Mouse (Mus musculus): ENCODE results near the gene Irak2.

The Irak2 gene

GRCm38 (mm10) chr6:113638302-113639040 lies at the start of gene Irak2:
Gene Irak2 (plus strand): TSS chr6:113638467.
- DNase-seq = peak; percentile 95

DNA sequence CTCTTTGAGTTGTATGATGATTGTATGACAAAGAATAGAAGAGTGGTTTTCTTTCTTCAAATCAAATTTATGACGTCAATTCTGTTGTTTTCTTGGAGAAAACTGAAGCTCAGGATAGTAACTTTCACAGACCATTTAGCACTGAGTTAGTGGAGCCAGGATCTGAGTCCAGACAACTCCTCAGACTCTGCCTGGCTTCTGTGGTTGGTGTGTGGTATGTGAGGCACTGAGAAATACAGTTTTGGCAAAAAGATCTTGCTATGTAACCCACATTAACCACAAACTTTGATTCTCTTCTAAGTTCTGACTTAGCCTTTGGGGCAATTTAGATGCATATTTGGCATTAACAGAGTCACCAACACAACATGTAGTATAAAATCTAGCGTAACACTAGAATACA lies 45.6 kb upstream of the Irak2 start:
- no peak for DNase-seq

DNA sequence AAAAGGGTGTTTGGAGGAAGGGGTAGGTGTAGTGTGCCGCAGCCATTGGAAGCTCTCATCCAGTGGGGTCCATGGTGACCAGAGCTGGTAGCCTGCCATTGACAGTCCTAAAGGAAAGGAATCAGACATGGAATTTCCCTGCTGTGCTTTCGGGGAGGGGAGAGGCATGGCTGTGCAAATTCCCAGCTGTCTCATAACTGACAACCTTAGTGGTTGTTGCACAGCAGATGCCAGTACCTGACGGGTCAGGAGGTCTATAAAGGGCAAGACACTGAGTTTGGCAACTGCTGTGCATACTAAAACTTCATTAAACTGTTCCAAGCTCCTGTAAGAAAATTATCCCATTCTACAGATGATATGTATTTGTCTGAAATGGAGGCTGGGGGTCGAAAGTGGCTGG lies 40.3 kb upstream of the Irak2 start:
- no peak for DNase-seq

DNA sequence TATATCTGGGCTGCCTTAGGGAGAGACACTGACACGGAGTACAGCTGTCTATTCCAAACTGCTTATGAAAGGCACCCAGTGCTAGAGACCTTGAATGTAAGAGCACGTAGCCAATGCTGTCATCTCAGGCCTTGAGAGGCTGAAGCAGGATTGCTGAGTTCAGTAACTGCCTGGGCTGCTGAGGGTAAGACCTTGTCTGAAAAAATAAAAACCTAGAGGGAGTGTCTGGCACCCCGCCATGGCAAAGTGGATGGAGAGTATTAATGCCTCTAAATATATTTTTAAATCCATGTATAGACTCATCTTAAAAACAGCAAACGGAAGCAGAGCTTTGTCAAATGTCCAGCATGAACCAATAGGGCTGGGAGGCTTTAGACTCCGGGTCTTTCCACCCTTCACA lies 38.4 kb upstream of the Irak2 start:
- no peak for DNase-seq

DNA sequence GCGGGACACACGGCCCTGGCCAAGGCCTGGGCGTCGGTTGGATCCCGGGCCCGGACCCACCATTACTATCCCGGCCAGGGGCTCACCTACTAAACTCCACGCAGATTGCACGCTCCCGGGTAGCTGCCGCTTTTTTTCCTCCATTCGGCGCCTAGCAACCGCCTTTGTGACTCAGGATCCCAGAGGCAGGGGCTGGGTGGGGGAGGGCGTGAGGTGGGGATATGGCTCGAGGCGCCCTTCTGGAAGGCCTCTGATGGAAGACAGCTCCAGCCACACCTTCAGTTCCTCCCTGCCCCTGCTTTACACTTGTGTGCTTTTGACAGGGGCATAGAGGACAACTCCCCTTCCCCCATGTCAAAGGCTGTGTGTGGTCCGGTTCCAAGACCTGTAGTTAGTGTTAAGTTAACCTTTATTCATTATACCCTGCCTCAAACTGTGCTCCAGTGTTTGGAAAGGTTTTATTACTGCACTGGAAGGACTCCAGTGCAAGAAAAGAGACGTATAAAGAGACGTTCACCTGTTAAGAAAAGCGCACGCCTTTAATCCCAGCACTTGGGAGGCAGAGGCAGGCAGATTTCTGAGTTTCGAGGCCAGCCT lies 37.6 kb upstream of the Irak2 start, which contains the start of gene Fancd2os:
Gene Fancd2os (minus strand): TSS at position 173 of the 597 bp plus-strand sequence.
- DNase-seq = no peak

DNA sequence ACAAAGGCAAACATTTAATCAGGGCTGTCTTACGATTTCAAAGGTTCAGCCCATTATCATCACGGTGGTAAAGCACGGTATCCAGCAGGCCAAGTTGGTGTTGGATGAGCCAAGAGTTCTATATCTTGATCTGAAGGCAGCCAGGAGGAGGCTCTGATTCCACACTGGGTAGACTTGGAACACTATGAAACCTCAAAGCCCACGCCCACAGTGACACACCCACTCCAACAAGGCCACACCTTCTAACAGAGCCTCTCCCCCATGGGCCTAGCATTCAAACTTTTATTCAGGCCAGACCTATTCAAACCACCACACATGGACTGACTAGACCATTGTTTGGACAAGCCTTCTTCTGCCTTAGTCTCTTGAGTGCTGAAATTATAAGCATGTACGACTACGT lies 35.4 kb upstream of the Irak2 start:
- DNase-seq = no peak

- no peak for DNase-seq
These were observed 34.3 kb upstream of the Irak2 start for GRCm38 (mm10) chr6:113603993-113604392.

DNA sequence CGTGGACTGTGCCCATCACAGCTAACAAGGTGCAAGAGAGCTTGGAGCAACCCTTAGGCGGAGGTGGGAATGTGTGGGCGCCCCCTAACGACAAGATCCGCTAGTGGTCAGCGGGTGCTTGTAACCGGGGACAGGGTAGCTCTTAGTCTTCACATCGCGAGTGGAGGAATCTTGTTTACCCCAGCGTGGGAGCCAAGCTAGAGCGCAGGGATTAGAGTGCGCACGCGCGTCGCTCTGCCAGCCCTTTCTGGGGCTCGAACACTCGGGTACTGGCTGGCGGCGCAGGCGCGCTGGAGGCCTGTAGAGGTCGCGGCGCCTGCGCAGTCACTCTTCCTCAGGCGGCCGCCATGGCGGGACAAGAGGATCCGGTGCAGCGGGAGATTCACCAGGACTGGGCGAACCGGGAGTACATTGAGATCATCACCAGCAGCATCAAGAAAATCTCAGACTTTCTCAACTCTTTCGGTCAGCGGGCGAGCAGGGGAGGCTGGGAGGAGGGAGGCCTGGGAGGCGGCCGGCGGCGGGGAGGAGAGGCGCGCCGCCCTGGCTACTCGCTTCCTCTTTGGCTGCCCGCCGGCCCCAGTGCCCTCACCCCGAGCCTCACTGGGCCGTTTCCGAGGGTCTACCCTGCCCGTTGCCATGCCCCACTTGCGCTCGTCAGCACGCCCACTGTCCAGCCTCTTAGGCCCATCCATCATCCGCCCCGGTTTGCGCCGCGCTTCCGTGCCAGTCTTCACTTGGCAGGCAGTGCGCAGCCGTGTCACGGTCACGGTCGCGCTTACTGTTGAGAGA lies 33.6 kb upstream of the Irak2 start, which contains the start of gene Brk1:
Gene Brk1 (plus strand): TSS at position 341 of the 792 bp plus-strand sequence.
- DNase-seq = peak; percentile 93

DNA sequence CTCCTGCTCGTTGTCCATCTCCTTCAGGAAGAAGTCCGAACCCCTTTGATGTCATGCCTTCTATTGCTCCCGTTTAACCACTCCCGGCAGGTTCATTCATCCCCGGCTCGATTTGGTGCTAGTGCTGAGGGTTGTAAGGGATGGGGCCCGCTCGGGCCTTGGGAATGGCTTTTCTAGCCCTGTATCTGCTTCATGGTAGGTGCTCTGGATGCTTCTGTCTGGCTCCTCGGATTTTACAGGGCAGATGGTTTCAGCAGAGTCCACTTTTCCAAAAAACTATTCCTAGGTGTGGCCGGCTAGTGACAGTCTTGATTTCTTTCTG lies 33.1 kb upstream of the Irak2 start:
- DNase-seq = no peak

GRCm38 (mm10) chr6:113608871-113609270 lies 29.4 kb upstream of the Irak2 start:
- no peak for DNase-seq

DNA sequence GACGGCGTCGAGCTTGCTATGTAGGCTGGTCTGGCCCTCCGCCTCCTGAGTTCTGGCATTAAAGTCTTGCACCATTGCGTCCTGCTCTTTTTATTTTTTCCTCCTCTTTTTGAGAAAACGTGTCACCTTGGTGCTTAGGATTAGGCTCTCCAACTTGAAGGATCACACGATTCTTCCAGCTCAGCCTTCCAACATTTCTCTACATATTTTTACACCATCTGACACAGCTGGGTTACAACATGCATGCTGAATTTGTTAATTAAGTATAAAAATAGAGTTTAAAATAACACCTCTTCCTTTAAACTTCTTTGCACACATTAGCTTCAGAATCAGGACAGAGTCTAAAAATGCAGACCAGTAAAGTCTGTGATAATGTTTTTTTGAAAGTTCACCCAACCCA lies 29.0 kb upstream of the Irak2 start:
- no peak for DNase-seq

- no peak for DNase-seq
These were observed 25.9 kb upstream of the Irak2 start for GRCm38 (mm10) chr6:113612258-113612969.

- DNase-seq = no peak
These were observed 24.1 kb upstream of the Irak2 start for GRCm38 (mm10) chr6:113614152-113614551.

- DNase-seq = no peak
These were observed 23.3 kb upstream of the Irak2 start for GRCm38 (mm10) chr6:113614997-113615396.

DNA sequence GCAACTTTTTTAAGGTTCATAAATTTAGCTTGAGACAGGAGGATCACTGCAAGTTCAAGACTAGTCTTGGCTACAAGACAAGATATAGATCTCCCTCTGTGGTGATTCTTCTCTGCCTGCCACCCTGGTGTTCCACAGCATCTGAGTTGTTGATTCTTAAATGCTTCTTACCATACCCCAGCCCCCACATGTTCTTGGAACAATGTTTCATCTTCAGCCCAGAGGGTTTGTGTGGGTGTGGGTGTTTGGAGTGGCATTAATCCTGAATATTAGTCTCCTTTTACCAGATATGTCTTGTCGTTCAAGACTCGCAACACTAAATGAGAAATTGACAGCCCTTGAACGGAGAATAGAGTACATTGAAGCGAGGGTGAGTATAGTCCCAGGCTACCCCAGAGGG lies 22.8 kb upstream of the Irak2 start:
- no peak for DNase-seq

GRCm38 (mm10) chr6:113623386-113623785 lies 14.9 kb upstream of the Irak2 start:
- no peak for DNase-seq

GRCm38 (mm10) chr6:113623941-113624751 lies 14.1 kb upstream of the Irak2 start, which contains the start of gene Vhl:
Gene Vhl (plus strand): TSS chr6:113623959.
- peak; percentile 86 for DNase-seq

- DNase-seq = no peak
These were observed 13.1 kb upstream of the Irak2 start for GRCm38 (mm10) chr6:113624989-113625770.

DNA sequence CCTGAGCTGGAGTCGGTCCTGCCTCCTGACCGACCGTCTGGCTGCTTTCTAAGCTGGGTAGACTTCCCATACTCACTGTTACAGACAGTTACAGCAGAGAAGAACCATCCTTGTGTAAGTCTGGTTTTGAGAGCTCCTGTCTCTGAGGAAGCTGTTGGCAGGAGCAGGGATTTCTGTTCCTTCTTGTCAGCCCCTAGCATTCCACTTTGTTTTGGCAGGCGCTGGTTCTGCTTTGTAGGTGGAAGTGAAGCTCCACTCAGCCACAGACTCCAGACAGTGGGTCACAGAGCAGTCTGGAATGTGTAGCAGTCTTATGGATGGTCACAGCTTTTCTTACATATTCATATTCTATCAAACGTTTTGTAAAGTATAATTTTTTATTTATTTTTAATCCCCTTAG lies 7.9 kb upstream of the Irak2 start:
- DNase-seq = no peak

DNA sequence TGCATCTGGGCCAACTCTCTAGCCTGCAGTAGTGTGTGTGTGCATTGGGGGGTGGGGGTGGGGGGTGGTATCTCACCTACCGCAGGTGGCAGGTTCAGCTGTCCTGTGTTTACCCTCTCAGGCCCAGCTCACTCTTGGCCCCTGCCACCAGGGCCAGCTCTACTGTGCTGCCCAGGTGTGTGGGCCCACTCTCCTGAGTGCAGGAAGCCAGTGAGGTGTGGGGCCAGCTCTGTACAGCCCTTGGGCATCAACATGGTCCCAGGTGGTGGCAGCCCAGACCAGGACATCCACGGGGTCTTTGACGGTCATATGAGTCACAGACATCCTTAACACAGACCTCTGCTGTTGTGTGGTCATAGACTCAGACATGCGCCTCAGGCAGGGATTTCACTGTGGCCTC lies 5.4 kb upstream of the Irak2 start:
- DNase-seq = no peak

GRCm38 (mm10) chr6:113639201-113639600 lies 934 bp downstream of the Irak2 start:
- no peak for DNase-seq
